ENCODE assay signal across 27 mouse cellular contexts in the genomic region with DNA sequence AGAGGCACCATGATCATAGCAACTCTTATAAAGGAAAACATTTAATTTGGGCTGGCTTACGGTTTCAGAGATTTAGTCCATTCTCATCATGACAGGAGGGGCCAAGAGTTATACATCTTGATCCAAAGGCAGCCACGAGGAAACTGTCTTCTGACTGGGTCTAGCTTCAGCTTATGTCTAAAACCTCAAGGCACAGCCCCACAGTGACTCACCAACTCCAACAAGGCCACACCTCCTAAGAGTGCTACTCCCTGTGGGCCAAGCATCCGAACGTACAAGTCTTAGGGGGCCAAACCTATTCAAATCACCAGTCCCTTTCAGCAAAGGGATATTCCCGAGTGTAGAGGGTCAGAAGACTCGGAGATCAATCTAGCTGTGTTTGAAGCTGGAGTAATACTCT. TPM values are rescaled to one million over a fixed set of nuclear protein-coding genes. Genes with fewer than 3 reads are reported as not detected.
A peak's percentile ranks its signal among the peaks of the same experiment; 100 is the strongest.
DNase-seq lines count a peak whose midpoint lies in the region; TF ChIP-seq lines count a peak whose summit lies in the region.
"Had no signal": no experiment of that assay in that cellular context is flagged by ENCODE, and none has a peak within 500 bp of the region (broad histone marks: within the 10 kb centered on the region; RNA-seq: fewer than 3 reads in every experiment).

No protein-coding gene starts in this region.

- dilution Hi-C loops in CH12.LX (cut with MboI; ENCODE audit: extremely low pct_ligation_motif_present, extremely low pct_unique_long_range_greater_than_20kb, low sequenced_read_pairs), result no loop called here

- TF ChIP-seq POLR2A in CH12.LX (IDR thresholded peaks at IDR 0.05; ENCODE audit: low read depth, low read length) (peak; percentile 81), MEL (IDR thresholded peaks at IDR 0.05; ENCODE audit: control insufficient read depth in 1 of 2, insufficient read depth in 1 of 2, low read depth in 1 of 2, low read length in 2 of 2, poor library complexity in 1 of 2) (no peak)

- no peak; the same call in none of the 2 replicates for TF ChIP-seq RAD21 in CH12.LX (IDR thresholded peaks at IDR 0.05; ENCODE audit: low read depth, low read length)
- TF ChIP-seq RAD21 in MEL (IDR thresholded peaks at IDR 0.05; ENCODE audit: low read depth, low read length), result no peak

- H3K27ac ChIP-seq in CH12.LX (ENCODE audit: insufficient read depth, low read depth) (peak overlapping the region; percentile 67; the same call in 1 of the 2 replicates), MEL (ENCODE audit: control insufficient read depth, low read depth, low read length) (no peak overlapping the region)

- H3K4me1 ChIP-seq in CH12.LX (ENCODE audit: control insufficient read depth in 1 of 2, insufficient read depth in 2 of 2) (peaks cover 45 to 87% of the 10 kb centered on the region in 2 experiments), MEL (ENCODE audit: control insufficient read depth in 1 of 2, insufficient read depth in 2 of 2, low read length in 2 of 2) (peaks cover 8 to 49% of the 10 kb centered on the region in 2 experiments)

- TF ChIP-seq CTCF in CH12.LX (conservative IDR thresholded peaks at IDR 0.05 in 1 of 2, IDR thresholded peaks at IDR 0.05 in 1 of 2; ENCODE audit: low read depth in 2 of 2, low read length in 2 of 2), result no peak
- TF ChIP-seq CTCF in MEL (IDR thresholded peaks at IDR 0.05 in 2 of 3, conservative IDR thresholded peaks at IDR 0.05 in 1 of 3; ENCODE audit: control insufficient read depth in 1 of 3, insufficient read depth in 1 of 3, low read depth in 2 of 3, low read length in 3 of 3, poor library complexity in 1 of 3, severe bottlenecking in 1 of 3), result no peak

- in situ Hi-C loops in CH12.LX (cut with MboI; ENCODE audit: low pct_ligation_motif_present, low pct_unique_long_range_greater_than_20kb, low sequenced_read_pairs), result no loop called here

- DNase-seq in 416B (ENCODE audit: low read depth) (peak; percentile 24), CH12.LX (ENCODE audit: extremely low read depth) (peak; percentile 96), MEL (ENCODE audit: low read depth, low spot score) (peak; percentile 61)
- DNase-seq in embryo, embryonic 9.5 days (ENCODE audit: extremely low spot score), result no peak
- DNase-seq in Muller cell, postnatal 12 days (ENCODE audit: inconsistent ontology term), result no peak
- no peak for DNase-seq in right cerebral cortex, postnatal 14 days
- DNase-seq: adrenal gland, adult 2 months; adrenal gland, adult 8-10 months; adrenal gland, postnatal 10 days; adrenal gland, postnatal 14 days; adrenal gland, postnatal 25 days; adrenal gland, postnatal 36 days; B cell, adult 2 months; cerebellum, adult 11 months; cerebellum, adult 11-12 months; cerebellum, adult 18-20 months; cerebellum, adult 2 months; cerebellum, adult 8-10 months; cerebellum, adult 9-10 months; cerebellum, adult 9-11 months had no signal

- peak overlapping the region; percentile 42; the same call in 1 of the 2 replicates for H3K4me2 ChIP-seq in CH12.LX (ENCODE audit: insufficient read depth, low read depth, poor library complexity, severe bottlenecking)

- H3K9ac ChIP-seq in CH12.LX (ENCODE audit: insufficient read depth, low read depth) (peak overlapping the region; percentile 57), MEL (ENCODE audit: control insufficient read depth, low read depth, low read length, poor library complexity, severe bottlenecking) (no peak overlapping the region)

- TF ChIP-seq EP300 in CH12.LX (IDR thresholded peaks at IDR 0.05; ENCODE audit: low read length) (no peak), MEL (IDR thresholded peaks at IDR 0.05; ENCODE audit: low read depth in 1 of 2, low read length in 2 of 2) (no peak)

- H3K9me3 ChIP-seq in CH12.LX (replicated peaks; ENCODE audit: low read length) (peaks cover 3% of the 10 kb centered on the region), MEL (replicated peaks; ENCODE audit: insufficient read depth, low read length) (no peaks in the 10 kb centered on the region)
- H3K9me3 ChIP-seq: G1E had no signal

- H3K36me3 ChIP-seq in CH12.LX (replicated peaks in 1 of 2; ENCODE audit: control insufficient read depth in 1 of 2, insufficient read depth in 1 of 2, low read length in 1 of 2) (no peaks in the 10 kb centered on the region), MEL (ENCODE audit: control insufficient read depth in 1 of 2, insufficient read depth in 2 of 2, low read length in 2 of 2) (peaks cover 0 to 39% of the 10 kb centered on the region in 2 experiments; a peak in 2 of 4 replicates)
- H3K36me3 ChIP-seq: G1E had no signal

- H3K27me3 ChIP-seq in CH12.LX (replicated peaks) (no peaks in the 10 kb centered on the region), MEL (ENCODE audit: control insufficient read depth in 1 of 2, insufficient read depth in 2 of 2, low read length in 2 of 2) (no peaks in the 10 kb centered on the region)
- H3K27me3 ChIP-seq: Patski had no signal

- H3K79me2 ChIP-seq in CH12.LX (replicated peaks; ENCODE audit: control insufficient read depth, extremely low read depth, insufficient read depth, poor library complexity, severe bottlenecking) (no peaks in the 10 kb centered on the region), MEL (ENCODE audit: control insufficient read depth, insufficient read depth, low read length, poor library complexity) (no peaks in the 10 kb centered on the region)

- peak overlapping the region in 2 of 3 experiments; percentile 3 to 10 for H3K4me3 ChIP-seq in CH12.LX (replicated peaks in 1 of 3; ENCODE audit: low read depth in 2 of 3, low read length in 2 of 3, poor library complexity in 1 of 3)
- no peak overlapping the region for H3K4me3 ChIP-seq in MEL (ENCODE audit: control insufficient read depth in 1 of 2, insufficient read depth in 1 of 2, low read depth in 2 of 2, low read length in 2 of 2)

TF ChIP-seq in CH12.LX, 34 proteins besides CTCF, POLR2A, EP300 and RAD21:
- TF ChIP-seq E2F4 (IDR thresholded peaks at IDR 0.05; ENCODE audit: insufficient replicate concordance, low read depth, low read length), result no peak
- peak; percentile 65; the same call in 1 of the 2 replicates for TF ChIP-seq MEF2A (IDR thresholded peaks at IDR 0.05; ENCODE audit: borderline replicate concordance, low read depth, low read length)
- peak; percentile 93 for TF ChIP-seq TBP (conservative IDR thresholded peaks at IDR 0.05; ENCODE audit: low read depth, low read length)
- TF ChIP-seq NELFE (IDR thresholded peaks at IDR 0.05; ENCODE audit: low read depth, low read length), result no peak
- 0 out of 2 replicates have a peak, but pooled peaks have one; percentile 44 for TF ChIP-seq BHLHE40 (IDR thresholded peaks at IDR 0.05; ENCODE audit: low read depth, low read length)
- peak; percentile 67 for TF ChIP-seq ETS1 (conservative IDR thresholded peaks at IDR 0.05; ENCODE audit: low read depth, low read length)

TF ChIP-seq in MEL, 35 proteins besides CTCF, POLR2A, EP300 and RAD21:
- TF ChIP-seq MEF2A (IDR thresholded peaks at IDR 0.05; ENCODE audit: extremely low read depth, insufficient replicate concordance, low read depth, low read length, poor library complexity, severe bottlenecking), result no peak
- TF ChIP-seq NELFE (IDR thresholded peaks at IDR 0.05; ENCODE audit: low read depth, low read length), result no peak
- no peak for TF ChIP-seq POLR2AphosphoS2 (IDR thresholded peaks at IDR 0.05; ENCODE audit: low read length)
- no peak for TF ChIP-seq JUND (IDR thresholded peaks at IDR 0.05; ENCODE audit: low read depth, low read length)

RNA-seq across cellular contexts. Expression of a gene that starts 44.1 kb away (rescaled TPM):
- 1.9 and 2.6 TPM in 2 replicates for total RNA-seq in CH12.LX (2012; rRNA removed)
- total RNA-seq in CH12.LX (2014; rRNA removed), result 1.4 and 2.4 TPM in 2 replicates
- polyA plus RNA-seq in CH12.LX (2012; ENCODE audit: insufficient read length, low read depth), result 0.79 and 0.83 TPM in 2 replicates
- total RNA-seq in MEL (2012; rRNA removed), result not detected in 2 replicates
- under 1 TPM in 1 of 2 experiments, not detected in 1; 0.15 TPM for polyA plus RNA-seq in MEL (2012; ENCODE audit: insufficient read depth in 1 of 2, insufficient read length in 2 of 2, low read depth in 1 of 2, low replicate concordance in 2 of 2, missing spikeins in 1 of 2)
- total RNA-seq: adrenal gland, adult 18-20 months; adrenal gland, adult 2 months; adrenal gland, adult 8-10 months; adrenal gland, postnatal 10 days; adrenal gland, postnatal 14 days; adrenal gland, postnatal 25 days; adrenal gland, postnatal 36 days; adrenal gland, postnatal 4 days; ES-E14 had no signal
- polyA plus RNA-seq: adrenal gland, adult 2 months; brain, embryonic 14.5 days; C2C12; cerebellum, adult 2 months; G1E had no signal

Comparison
In these comparisons a context has a peak if more than half of its experiments do, and no peak if none do; other contexts are left out.
1. DNase-seq: peak in 416B (single experiment), CH12.LX (single experiment) and MEL (single experiment); none in embryo, embryonic 9.5 days (single experiment), Muller cell, postnatal 12 days (single experiment) and right cerebral cortex, postnatal 14 days (single experiment).
2. H3K4me3 ChIP-seq: peak in CH12.LX (2 of 3); none in MEL (0 of 2).